Mouse (Mus musculus) hindbrain, postnatal 0 days (tissue): ENCODE data around the gene Acbd6. TPM values are rescaled to one million over a fixed set of nuclear protein-coding genes. Genes with fewer than 3 reads are reported as not detected.
A peak's percentile ranks its signal among the peaks of the same experiment; 100 is the strongest.

Source experiments
- ATAC-seq: fragments of 200-750 bp; cut with Nextera tagmentation; 2 replicates; pipeline ENCODE4 v1.8.0; 2017; ENCODE audit warnings: mild to moderate bottlenecking, moderate TSS enrichment, moderate library complexity
- DNase-seq: peaks from one replicate; pipeline ENCODE4 v3.0.0-alpha.2; 2015; ENCODE audit warnings: low spot score
- H3K27ac ChIP-seq: fragments of 300-500 bp; sonication (generic); 2 replicates; pipeline ENCODE4 v1.5.1; 2014; ENCODE audit warnings: mild to moderate bottlenecking
- H3K27me3 ChIP-seq: fragments of 300-500 bp; sonication (generic); 2 replicates; pipeline ENCODE4 v1.6.1; 2014; ENCODE audit warnings: low read length, mixed read lengths; ENCODE audit not compliant: insufficient read depth
- H3K36me3 ChIP-seq: fragments of 300-500 bp; sonication (generic); 2 replicates; pipeline ENCODE4 v1.6.1; 2014; ENCODE audit warnings: low read length, mixed read lengths; ENCODE audit not compliant: insufficient read depth
- H3K4me1 ChIP-seq: fragments of 300-500 bp; sonication (generic); 2 replicates; pipeline ENCODE4 v1.6.1; 2014; ENCODE audit warnings: antibody characterized with exemption, low read length, mixed read lengths; ENCODE audit not compliant: insufficient read depth
- H3K4me2 ChIP-seq: fragments of 300-500 bp; sonication (generic); 2 replicates; pipeline ENCODE4 v1.6.1; 2014; ENCODE audit warnings: low read depth, mild to moderate bottlenecking, low read length, moderate library complexity, mixed read lengths
- H3K4me3 ChIP-seq: fragments of 300-500 bp; sonication (generic); 2 replicates; pipeline ENCODE4 v1.5.1; 2014; ENCODE audit warnings: low read length
- H3K9ac ChIP-seq: fragments of 300-500 bp; sonication (generic); replicated peaks from 2 replicates; pipeline ENCODE4 v1.6.1; 2014; ENCODE audit warnings: mild to moderate bottlenecking, low read length, moderate library complexity, mixed read lengths
- H3K9me3 ChIP-seq: fragments of 300-500 bp; sonication (generic); 2 replicates; pipeline ENCODE4 v1.6.1; 2016; ENCODE audit warnings: low read length, mixed read lengths
- CTCF ChIP-seq: IDR thresholded peaks from 2 replicates; pipeline ENCODE4 v1.5.1; 2016; ENCODE audit warnings: antibody characterized with exemption, control low read depth, low read depth
- WGBS: fragments of 180-500 bp; shearing (Covaris S2); extraction: QIAGEN DNeasy Blood & Tissue Kit; methylation state at CpG from one replicate; pipeline ENCODE4 v1.1.7; 2014; 5-methylcytosine and 5-hydroxymethylcytosine counted together
- polyA plus RNA-seq: library from polyadenylated mRNA; unstranded; fragments of >200 nt; fragmentation: Nextera tagmentation; extraction: Ambion mirVana; gene quantifications from 2 replicates; pipeline ENCODE4 v1.2.1, GENCODE M21; 2015
- total RNA-seq: library from RNA; depleted of rRNA; stranded (reverse); fragments of >200 nt; gene quantifications from 2 replicates; pipeline ENCODE4 v1.2.3, GENCODE M21; 2014

Acbd6 gene
- total and polyA plus RNA-seq, 2 experiments from 2014 or later: 118 to 119 TPM

DNA sequence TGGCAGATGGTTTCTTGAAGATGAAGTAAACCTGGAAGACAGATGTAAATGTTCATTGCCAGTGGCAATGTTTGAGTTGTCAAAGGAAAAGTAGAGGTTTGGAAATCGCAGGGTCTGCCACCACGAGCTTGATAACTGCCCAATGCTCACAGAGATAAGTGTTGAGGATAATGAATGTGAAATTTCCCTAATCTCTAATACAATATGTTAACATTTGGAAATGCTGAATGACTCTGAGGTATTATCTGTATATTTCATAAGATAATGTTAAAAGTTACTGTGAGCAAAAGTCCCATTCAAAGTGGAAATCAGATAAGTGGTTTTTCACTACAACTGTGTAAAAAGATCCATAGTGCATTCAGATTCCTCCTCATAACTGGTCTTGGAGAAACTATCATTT, 2.8 kb downstream of the Acbd6 start:
- H3K36me3 ChIP-seq: no peaks in the 10 kb centered on the region
- H3K4me1 ChIP-seq: peaks cover 10% of the 10 kb centered on the region; the same call in 1 of the 2 replicates
- no peak for TF ChIP-seq CTCF
- no peak overlapping the region for H3K4me2 ChIP-seq
- no peak for DNase-seq
- H3K4me3 ChIP-seq: no peak overlapping the region
- 95% methylated on average over 2 of the region's 2 CpGs for WGBS
- H3K27me3 ChIP-seq: no peaks in the 10 kb centered on the region
- no peak overlapping the region for H3K9ac ChIP-seq
- H3K27ac ChIP-seq: no peak overlapping the region
- no peak for ATAC-seq
- H3K9me3 ChIP-seq: no peaks in the 10 kb centered on the region

DNA sequence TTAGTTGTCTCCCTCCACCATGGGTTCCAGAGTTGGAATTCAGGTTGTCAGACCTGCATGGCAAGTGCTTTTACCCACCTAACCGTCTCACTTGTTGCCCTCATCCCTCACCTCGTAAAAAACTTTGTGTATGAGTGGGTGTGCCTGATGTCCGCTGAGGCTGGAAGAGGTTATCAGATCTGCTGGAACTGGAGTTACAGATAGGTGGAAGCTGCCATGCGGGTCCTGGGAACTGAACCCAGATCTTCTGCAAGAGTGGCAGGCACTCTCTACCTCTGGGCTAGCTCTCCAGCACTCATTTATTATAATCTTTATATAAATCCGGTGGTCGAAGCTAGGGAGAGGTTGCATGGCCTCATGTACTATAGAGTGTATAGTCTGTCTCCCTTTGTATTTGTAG, 4.3 kb downstream of the Acbd6 start:
- Histone ChIP-seq H3K9me3 (no peaks in the 10 kb centered on the region), H3K27me3 (no peaks in the 10 kb centered on the region), H3K4me2 (no peak overlapping the region), H3K4me3 (no peak overlapping the region), H3K36me3 (no peaks in the 10 kb centered on the region), H3K9ac (no peak overlapping the region), H3K27ac (no peak overlapping the region), H3K4me1 (peaks cover 10% of the 10 kb centered on the region; the same call in 1 of the 2 replicates)
- TF ChIP-seq CTCF: no peak
- ATAC-seq (no peak), DNase-seq (no peak)
- WGBS: 87% methylated on average over 6 of the region's 6 CpGs

DNA sequence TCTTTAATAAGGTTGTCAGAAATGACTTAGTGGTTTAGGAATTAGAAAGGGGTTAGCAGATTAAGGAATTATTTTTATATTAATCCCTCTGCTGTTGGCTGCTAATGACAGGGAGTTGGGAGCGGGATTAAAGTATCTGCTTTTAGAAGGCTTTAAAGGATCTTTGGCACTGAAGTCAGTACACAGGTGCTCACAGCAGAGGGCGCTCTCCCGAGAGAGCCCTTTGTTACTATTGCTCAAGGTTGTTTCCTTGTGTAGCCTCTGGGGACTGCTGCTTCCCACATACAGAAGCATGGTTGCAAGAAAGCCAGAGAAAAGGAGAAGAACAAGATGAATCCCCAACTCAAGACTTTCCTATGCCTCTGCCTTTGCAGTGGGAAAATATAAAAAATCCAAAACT, 6.8 kb downstream of the Acbd6 start:
- TF ChIP-seq CTCF: peak; percentile 71
- ATAC-seq: no peak
- DNase-seq: peak; percentile 75
- no peaks in the 10 kb centered on the region for H3K27me3 ChIP-seq
- WGBS: 23% methylated on average over 3 of the region's 3 CpGs
- H3K9me3 ChIP-seq: no peaks in the 10 kb centered on the region
- no peak overlapping the region for H3K27ac ChIP-seq
- H3K9ac ChIP-seq: no peak overlapping the region
- H3K4me2 ChIP-seq: no peak overlapping the region
- peaks cover 8% of the 10 kb centered on the region; the same call in 1 of the 2 replicates for H3K36me3 ChIP-seq
- H3K4me3 ChIP-seq: no peak overlapping the region
- peaks cover 5% of the 10 kb centered on the region; the same call in 1 of the 2 replicates for H3K4me1 ChIP-seq

DNA sequence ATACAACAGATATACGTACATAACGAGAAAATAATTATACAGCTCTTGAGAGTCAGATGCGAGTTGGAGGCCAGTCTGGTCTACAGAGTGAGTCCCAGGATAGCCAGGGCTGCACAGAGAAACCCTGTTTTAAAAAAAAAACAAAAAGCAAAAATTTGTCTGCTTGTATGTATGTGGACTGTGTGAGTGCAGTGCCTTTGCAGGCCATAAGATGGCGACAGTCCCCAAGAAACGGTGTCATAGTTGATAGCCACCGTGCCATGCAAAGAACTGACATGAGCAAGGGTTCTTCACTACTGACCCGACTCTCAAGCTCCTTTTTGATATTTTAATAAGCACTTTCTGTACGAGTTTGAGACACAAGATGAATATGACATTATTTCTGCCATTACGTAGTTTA, 10.2 kb downstream of the Acbd6 start:
- no peak for ATAC-seq

DNA sequence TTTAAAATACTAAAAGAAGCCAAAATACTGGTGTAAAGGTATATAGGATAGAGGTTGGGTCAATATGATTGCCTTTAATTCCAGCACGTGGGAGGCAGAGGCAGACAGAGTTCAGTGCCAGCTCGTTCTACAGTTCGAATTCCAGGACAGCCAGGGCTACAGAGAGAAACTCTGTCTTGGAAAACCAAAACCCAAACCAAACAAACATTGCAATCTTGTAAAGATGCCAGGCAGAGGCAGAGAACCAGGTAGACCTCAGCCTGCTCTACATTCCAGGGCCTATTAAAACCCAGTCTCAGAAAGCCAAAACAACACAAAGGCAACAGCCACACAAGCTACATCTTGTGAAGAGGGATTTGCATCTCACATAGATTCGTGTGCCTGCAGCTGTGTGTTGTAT, 11.4 kb downstream of the Acbd6 start:
- no peak for TF ChIP-seq CTCF
- WGBS: 86% methylated on average over 4 of the region's 4 CpGs
- no peak for ATAC-seq

More for the DNA sequence above, 10.2 kb downstream of the Acbd6 start:
- Histone ChIP-seq H3K27me3 (no peaks in the 10 kb centered on the region), H3K27ac (no peak overlapping the region), H3K4me3 (no peak overlapping the region), H3K9ac (no peak overlapping the region), H3K36me3 (peaks cover 8% of the 10 kb centered on the region; the same call in 1 of the 2 replicates), H3K9me3 (no peaks in the 10 kb centered on the region), H3K4me1 (no peaks in the 10 kb centered on the region), H3K4me2 (no peak overlapping the region)
- DNase-seq: no peak
- WGBS: 97% methylated on average over 9 of the region's 9 CpGs
- peak; percentile 46 for TF ChIP-seq CTCF

DNA sequence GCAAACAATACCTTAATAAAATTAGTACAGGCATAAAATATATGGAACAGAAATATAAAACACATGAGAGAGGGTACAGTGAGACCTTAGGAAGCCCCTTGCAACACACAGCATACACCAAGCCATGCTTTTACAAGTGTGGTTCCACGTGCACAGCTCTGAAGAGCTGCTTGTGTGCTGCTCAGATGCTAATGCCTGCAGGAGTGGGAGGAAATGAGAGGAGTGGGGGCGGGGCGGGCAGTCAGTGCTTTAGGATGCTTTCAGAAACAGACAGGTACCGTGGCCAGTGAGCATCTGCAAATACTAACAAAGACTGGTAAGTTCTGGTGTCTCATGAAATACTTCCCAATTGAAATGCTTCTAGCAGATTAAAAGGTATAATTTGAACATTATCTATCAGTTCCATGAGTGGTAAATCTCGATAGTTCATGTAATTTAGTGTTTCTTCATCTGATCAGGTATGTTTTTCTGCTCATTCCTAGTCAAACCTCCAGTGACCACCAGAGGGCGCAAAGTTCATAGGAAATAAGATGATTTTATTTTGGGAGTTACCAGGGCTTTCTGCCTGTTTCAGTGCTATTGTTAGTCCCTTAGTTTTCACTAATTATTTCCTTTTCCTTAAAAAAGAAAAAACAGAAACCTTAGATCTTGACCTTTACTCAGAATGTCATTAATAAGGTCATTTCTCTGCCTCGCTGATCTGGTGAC, 17.2 kb downstream of the Acbd6 start:
- H3K4me3 ChIP-seq: no peak overlapping the region
- 35% methylated on average over 7 of the region's 7 CpGs for WGBS
- H3K27me3 ChIP-seq: no peaks in the 10 kb centered on the region
- no peaks in the 10 kb centered on the region for H3K4me1 ChIP-seq
- peak; percentile 82 for TF ChIP-seq CTCF
- H3K9me3 ChIP-seq: no peaks in the 10 kb centered on the region
- ATAC-seq: peak; percentile 56
- H3K9ac ChIP-seq: no peak overlapping the region
- no peak overlapping the region for H3K4me2 ChIP-seq
- no peak overlapping the region for H3K27ac ChIP-seq
- no peaks in the 10 kb centered on the region for H3K36me3 ChIP-seq
- DNase-seq: peak; percentile 91

More for the DNA sequence above, 11.4 kb downstream of the Acbd6 start:
- Histone ChIP-seq H3K4me1 (no peaks in the 10 kb centered on the region), H3K36me3 (peaks cover 8% of the 10 kb centered on the region; the same call in 1 of the 2 replicates), H3K9me3 (no peaks in the 10 kb centered on the region), H3K9ac (no peak overlapping the region), H3K27me3 (no peaks in the 10 kb centered on the region), H3K4me2 (no peak overlapping the region), H3K27ac (no peak overlapping the region), H3K4me3 (no peak overlapping the region)
- no peak for DNase-seq

DNA sequence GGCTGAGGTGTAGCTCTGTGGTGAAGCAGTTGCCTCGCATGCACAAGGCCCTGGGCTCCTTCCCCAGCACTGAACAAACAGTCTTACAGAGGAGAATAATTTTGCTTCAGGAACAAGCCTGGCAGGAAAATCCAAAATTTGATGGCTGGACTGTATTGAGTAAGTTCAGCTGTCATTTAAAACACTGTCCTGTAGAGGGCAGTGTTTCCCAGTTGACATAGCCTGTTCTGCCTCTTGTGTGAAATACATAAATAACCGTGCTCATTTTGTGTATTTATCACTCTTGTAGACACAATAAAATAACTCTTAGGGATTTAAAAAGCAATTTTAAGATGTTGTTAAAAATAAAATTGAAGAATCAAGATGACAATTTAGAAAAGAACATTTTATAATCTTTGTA, 18.5 kb downstream of the Acbd6 start:
- H3K27ac ChIP-seq: no peak overlapping the region
- peak; percentile 74; the same call in 1 of the 2 replicates for ATAC-seq

More for the DNA sequence above, 18.5 kb downstream of the Acbd6 start:
- H3K9ac ChIP-seq: no peak overlapping the region
- DNase-seq: peak; percentile 89
- H3K4me2 ChIP-seq: no peak overlapping the region
- 23% methylated on average over 2 of the region's 2 CpGs for WGBS
- TF ChIP-seq CTCF: peak; percentile 83
- H3K9me3 ChIP-seq: no peaks in the 10 kb centered on the region
- no peaks in the 10 kb centered on the region for H3K27me3 ChIP-seq
- H3K4me3 ChIP-seq: no peak overlapping the region
- no peaks in the 10 kb centered on the region for H3K36me3 ChIP-seq
- no peaks in the 10 kb centered on the region for H3K4me1 ChIP-seq
